Mouse (Mus musculus): ENCODE measurements around the gene Mylk. TPM values are rescaled to one million over a fixed set of nuclear protein-coding genes. Genes with fewer than 3 reads are reported as not detected.
A peak's percentile ranks its signal among the peaks of the same experiment; 100 is the strongest.

The Mylk gene
- polyA plus RNA-seq, 1 experiment from 2014 or later = 4.7 TPM

DNA sequence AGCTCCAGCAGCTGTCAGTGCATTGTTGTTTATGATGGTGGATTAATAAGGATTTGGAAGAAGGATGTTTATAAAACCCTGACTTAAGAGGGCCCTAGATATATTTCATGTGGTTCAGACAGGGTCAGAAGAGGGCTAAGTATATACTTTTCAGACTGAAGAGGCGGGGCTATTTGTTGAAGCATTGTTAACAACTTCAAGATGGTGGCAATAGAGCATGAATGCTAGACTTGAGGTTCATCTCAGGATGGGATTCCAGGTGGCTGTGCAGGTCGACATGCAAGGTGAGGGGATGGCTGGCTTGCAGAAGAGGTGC lies 240.0 kb downstream of the Mylk start:
- no peaks in the 10 kb centered on the region for H3K36me3 ChIP-seq
- H3K4me2 ChIP-seq = no peak overlapping the region
- ATAC-seq (ENCODE audit: insufficient number of reproducible peaks, insufficient read depth, low FRiP score, low TSS enrichment, low read depth) = no peak
- H3K4me1 ChIP-seq (replicated peaks) = 0 out of 2 replicates have a peak, but pooled peaks cover 4% of the 10 kb centered on the region
- no peak overlapping the region for H3K27ac ChIP-seq
- no peaks in the 10 kb centered on the region for H3K27me3 ChIP-seq
- 80% methylated on average over 2 of the region's 2 CpGs for WGBS
- H3K9ac ChIP-seq (replicated peaks) = no peak overlapping the region
- H3K4me3 ChIP-seq (replicated peaks) = no peak overlapping the region
- no peaks in the 10 kb centered on the region for H3K9me3 ChIP-seq

DNA sequence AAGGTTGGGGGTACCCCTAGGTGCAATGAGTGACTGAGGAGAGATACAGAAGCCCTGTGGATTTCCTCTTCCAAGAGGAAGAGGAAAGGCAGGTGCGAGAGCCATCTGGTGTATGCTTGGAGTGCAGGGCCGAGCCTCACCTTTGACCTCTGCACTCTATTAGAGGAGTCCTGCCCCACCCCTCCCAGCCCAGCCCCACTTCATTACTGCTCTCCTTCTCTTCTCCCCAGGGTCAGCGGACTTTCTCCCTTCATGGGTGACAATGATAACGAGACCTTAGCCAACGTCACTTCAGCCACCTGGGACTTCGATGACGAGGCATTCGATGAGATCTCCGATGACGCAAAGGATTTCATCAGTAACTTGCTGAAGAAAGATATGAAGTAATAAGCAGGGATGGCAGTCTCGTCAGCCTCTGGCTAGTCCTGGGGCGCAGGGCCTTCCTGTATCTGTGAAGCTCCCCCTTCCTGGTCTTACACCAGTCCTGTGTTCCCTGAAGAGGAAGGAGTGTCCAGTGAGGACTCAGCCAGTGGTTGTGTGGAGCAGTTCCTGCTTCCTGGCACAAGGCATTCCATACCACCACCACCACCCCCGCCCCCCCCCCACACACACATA lies 241.3 kb downstream of the Mylk start:
- 77% methylated on average over 13 of the region's 13 CpGs for WGBS

DNA sequence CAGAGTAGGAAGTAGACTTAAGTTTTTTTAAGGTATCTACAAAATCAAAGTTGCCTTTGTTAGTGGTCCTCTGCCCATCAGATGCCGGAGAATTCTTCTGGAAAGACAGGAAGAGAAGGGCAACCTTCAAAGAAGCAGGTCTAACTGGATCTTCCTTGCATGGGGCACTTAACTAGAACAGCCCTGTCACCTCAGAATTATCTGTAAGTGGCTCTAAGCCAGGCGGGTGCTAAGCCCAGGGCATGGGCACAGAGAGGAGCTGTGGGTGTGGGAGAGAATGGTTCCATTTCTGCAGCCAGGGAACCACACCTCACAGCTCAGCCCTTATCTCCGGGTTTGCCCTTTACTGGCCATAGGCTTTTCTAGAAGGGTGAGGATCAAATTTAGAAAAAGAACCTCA lies 246.4 kb downstream of the Mylk start:
- no peak for ATAC-seq (ENCODE audit: insufficient number of reproducible peaks, insufficient read depth, low FRiP score, low TSS enrichment, low read depth)
- no peaks in the 10 kb centered on the region for H3K36me3 ChIP-seq
- H3K4me2 ChIP-seq = no peak overlapping the region
- 64% methylated on average over 3 of the region's 3 CpGs for WGBS
- no peaks in the 10 kb centered on the region for H3K9me3 ChIP-seq
- no peak overlapping the region for H3K9ac ChIP-seq (replicated peaks)
- no peak overlapping the region for H3K4me3 ChIP-seq (replicated peaks)
- H3K27me3 ChIP-seq = no peaks in the 10 kb centered on the region
- H3K4me1 ChIP-seq (replicated peaks) = peaks cover 21% of the 10 kb centered on the region
- no peak overlapping the region for H3K27ac ChIP-seq

More for the DNA sequence above, 241.3 kb downstream of the Mylk start:
- no peaks in the 10 kb centered on the region for H3K36me3 ChIP-seq
- no peak for ATAC-seq (ENCODE audit: insufficient number of reproducible peaks, insufficient read depth, low FRiP score, low TSS enrichment, low read depth)
- H3K9me3 ChIP-seq = no peaks in the 10 kb centered on the region
- no peak overlapping the region for H3K9ac ChIP-seq (replicated peaks)
- no peaks in the 10 kb centered on the region for H3K27me3 ChIP-seq
- no peak overlapping the region for H3K4me2 ChIP-seq
- H3K4me1 ChIP-seq (replicated peaks) = 0 out of 2 replicates have a peak, but pooled peaks cover 5% of the 10 kb centered on the region
- no peak overlapping the region for H3K4me3 ChIP-seq (replicated peaks)
- H3K27ac ChIP-seq = no peak overlapping the region

DNA sequence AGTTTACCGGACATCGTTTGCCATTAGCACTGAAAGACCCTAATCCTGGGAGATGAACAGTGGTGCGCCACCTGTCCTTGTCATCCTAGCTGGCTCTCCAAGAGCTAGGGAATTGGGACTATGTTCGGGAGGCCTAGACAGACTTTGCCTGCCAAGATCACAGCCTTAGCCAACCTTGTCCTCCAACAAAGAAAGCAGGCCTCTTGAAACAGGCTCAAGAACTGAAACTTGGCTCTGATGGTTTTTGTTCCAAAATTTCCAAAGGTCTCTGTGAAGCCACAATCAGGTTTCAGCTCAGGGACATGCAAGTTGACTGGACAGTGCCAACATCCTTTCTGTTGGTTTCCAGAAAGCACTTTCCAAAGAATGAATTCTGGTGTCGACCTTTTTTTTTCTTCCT lies 247.8 kb downstream of the Mylk start:
- H3K4me2 ChIP-seq = no peak overlapping the region
- ATAC-seq (ENCODE audit: insufficient number of reproducible peaks, insufficient read depth, low FRiP score, low TSS enrichment, low read depth) = no peak
- H3K27ac ChIP-seq = no peak overlapping the region
- peaks cover 31% of the 10 kb centered on the region for H3K4me1 ChIP-seq (replicated peaks)
- no peaks in the 10 kb centered on the region for H3K9me3 ChIP-seq
- H3K9ac ChIP-seq (replicated peaks) = no peak overlapping the region
- H3K4me3 ChIP-seq (replicated peaks) = no peak overlapping the region
- WGBS = 84% methylated on average over 5 of the region's 5 CpGs
- no peaks in the 10 kb centered on the region for H3K27me3 ChIP-seq
- no peaks in the 10 kb centered on the region for H3K36me3 ChIP-seq

DNA sequence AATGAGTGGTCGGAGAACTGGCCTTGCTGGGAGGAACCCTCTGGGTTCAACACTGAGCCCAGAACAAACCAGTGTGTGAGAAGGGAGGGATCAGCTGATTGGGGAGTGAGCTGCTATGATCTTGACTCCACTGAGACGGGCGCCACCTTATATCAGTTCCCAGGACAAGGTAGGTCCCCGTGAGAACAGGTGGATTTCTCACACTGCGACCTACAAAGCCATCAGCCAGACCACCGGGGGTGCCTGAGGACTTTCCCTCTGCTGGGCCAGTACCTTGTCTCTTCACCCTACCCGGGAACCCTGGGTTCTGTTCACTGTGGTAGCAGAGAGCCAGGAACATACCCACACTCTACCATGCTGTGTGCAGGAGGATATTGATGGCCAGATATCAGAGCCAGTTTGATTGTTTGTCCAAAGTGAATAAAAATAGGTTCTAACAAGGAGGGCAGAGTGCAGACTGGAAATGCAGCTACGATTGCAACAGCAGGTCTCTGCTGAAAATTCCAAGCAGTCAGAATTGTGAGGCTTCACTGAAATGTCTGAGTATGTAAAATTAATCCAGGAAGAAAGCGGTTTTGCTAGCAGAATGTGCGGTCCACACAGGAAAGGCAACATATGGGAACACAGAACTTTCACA lies 248.8 kb downstream of the Mylk start:
- WGBS = 83% methylated on average over 10 of the region's 10 CpGs
- H3K36me3 ChIP-seq = no peaks in the 10 kb centered on the region
- H3K9me3 ChIP-seq = no peaks in the 10 kb centered on the region
- H3K4me3 ChIP-seq (replicated peaks) = no peak overlapping the region
- 0 out of 2 replicates have a peak, but pooled peaks cover 3% of the 10 kb centered on the region for H3K27me3 ChIP-seq
- H3K4me1 ChIP-seq (replicated peaks) = peaks cover 32% of the 10 kb centered on the region
- H3K4me2 ChIP-seq = no peak overlapping the region
- H3K27ac ChIP-seq = no peak overlapping the region
- no peak overlapping the region for H3K9ac ChIP-seq (replicated peaks)
- no peak for ATAC-seq (ENCODE audit: insufficient number of reproducible peaks, insufficient read depth, low FRiP score, low TSS enrichment, low read depth)

DNA sequence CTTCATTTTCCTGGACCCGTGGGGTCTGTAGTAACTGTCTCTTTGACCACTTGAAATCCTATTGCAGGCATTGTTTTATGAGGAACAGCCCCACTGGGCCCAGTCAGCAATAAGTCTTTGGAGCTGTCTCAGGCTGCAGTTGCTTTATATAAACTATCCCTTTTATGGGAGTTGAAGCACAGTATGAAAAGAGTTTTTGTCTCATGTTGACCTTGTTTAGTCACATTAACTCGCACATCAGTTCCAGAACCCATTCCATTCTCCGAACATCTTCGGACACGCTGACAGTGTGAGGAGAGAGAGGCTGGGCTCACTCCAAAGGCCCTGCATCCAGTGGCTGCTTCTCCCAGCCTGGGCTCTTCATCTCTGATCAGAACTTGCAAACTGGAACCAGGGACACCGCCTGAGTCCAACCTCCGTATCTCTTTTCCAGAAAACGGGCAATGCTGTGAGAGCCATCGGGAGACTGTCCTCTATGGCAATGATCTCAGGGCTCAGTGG lies 249.7 kb downstream of the Mylk start:
- H3K4me1 ChIP-seq (replicated peaks) = peaks cover 32% of the 10 kb centered on the region
- no peak overlapping the region for H3K27ac ChIP-seq
- 80% methylated on average over 9 of the region's 9 CpGs for WGBS
- H3K36me3 ChIP-seq = no peaks in the 10 kb centered on the region
- no peak overlapping the region for H3K4me3 ChIP-seq (replicated peaks)
- no peak for ATAC-seq (ENCODE audit: insufficient number of reproducible peaks, insufficient read depth, low FRiP score, low TSS enrichment, low read depth)
- H3K9ac ChIP-seq (replicated peaks) = no peak overlapping the region
- no peak overlapping the region for H3K4me2 ChIP-seq
- H3K9me3 ChIP-seq = no peaks in the 10 kb centered on the region
- peaks cover 3% of the 10 kb centered on the region; the same call in 1 of the 2 replicates for H3K27me3 ChIP-seq

DNA sequence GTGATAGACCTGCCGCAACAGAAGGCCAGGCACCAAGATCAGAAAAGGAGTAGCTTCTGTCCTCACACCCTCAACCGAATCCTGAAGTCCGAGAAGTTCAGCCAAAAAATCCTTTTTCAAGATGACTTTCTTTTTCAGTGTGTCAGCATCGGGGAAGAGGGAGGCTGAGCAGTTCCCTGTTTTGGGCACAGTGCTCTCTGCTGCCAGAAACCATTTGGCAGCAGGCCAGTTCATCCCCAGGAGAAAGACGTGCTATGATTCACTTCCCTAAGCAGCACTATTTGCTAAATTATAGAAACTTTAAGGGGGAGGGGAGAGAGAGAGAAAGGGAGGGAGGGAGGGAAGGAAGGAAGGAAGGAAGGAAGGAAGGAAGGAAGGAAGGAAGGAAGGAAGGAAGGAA lies 251.1 kb downstream of the Mylk start:
- 54% methylated on average over 5 of the region's 5 CpGs for whole genome bisulfite sequencing

DNA sequence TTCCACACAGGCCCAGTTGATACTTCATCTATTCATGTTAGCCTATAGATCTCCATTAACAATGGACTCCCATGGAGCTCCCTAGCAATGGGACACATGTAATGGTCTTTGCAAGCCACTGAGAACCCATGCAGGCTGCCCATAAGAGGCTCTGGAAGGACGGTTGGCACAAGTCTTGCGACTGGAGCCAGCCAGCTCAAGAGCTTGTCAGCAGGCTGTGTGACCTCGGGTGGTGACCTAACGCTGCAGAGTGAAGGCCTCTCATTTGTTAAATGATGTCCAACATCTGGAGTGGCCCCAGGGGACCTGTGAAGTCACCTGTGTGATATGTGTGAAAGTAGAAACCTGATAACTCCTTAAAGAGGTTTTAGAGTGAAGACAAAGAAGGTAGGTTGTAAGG lies 252.0 kb downstream of the Mylk start:
- peaks cover 37% of the 10 kb centered on the region for H3K4me1 ChIP-seq (replicated peaks)
- WGBS = 57% methylated on average over 4 of the region's 4 CpGs
- no peak for ATAC-seq (ENCODE audit: insufficient number of reproducible peaks, insufficient read depth, low FRiP score, low TSS enrichment, low read depth)

More for the DNA sequence above, 251.1 kb downstream of the Mylk start:
- no peak for ATAC-seq (ENCODE audit: insufficient number of reproducible peaks, insufficient read depth, low FRiP score, low TSS enrichment, low read depth)
- Histone ChIP-seq H3K9ac (replicated peaks) (no peak overlapping the region), H3K27ac (no peak overlapping the region), H3K9me3 (no peaks in the 10 kb centered on the region), H3K4me3 (replicated peaks) (no peak overlapping the region), H3K36me3 (no peaks in the 10 kb centered on the region), H3K4me1 (replicated peaks) (peaks cover 39% of the 10 kb centered on the region), H3K27me3 (peaks cover 14% of the 10 kb centered on the region), H3K4me2 (no peak overlapping the region)

DNA sequence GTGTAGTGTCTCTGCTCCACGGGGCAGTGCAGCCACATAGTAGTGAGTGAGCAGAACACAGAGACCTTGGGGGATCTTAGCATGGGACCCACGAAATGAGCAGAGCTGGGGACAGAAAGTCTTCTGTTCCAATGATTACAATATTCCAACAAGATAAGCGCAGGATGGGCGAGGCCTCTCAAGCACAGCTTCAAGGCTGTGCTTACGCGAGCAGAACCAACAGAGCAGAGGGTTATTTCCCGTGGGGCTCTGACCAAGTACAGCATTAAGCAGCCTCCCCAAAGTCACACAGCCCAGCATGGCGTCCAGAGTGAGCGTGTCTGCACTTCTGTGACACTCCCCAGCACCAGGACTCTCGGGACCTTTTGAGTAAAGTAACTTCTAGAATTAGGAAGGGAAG lies 252.6 kb downstream of the Mylk start:
- ATAC-seq (ENCODE audit: insufficient number of reproducible peaks, insufficient read depth, low FRiP score, low TSS enrichment, low read depth) = no peak
- peaks cover 37% of the 10 kb centered on the region for H3K4me1 ChIP-seq (replicated peaks)
- H3K4me3 ChIP-seq (replicated peaks) = no peak overlapping the region
- no peaks in the 10 kb centered on the region for H3K9me3 ChIP-seq
- WGBS = 74% methylated on average over 10 of the region's 10 CpGs
- no peak overlapping the region for H3K4me2 ChIP-seq
- peaks cover 16% of the 10 kb centered on the region for H3K27me3 ChIP-seq
- H3K27ac ChIP-seq = no peak overlapping the region
- H3K36me3 ChIP-seq = no peaks in the 10 kb centered on the region
- no peak overlapping the region for H3K9ac ChIP-seq (replicated peaks)

More for the DNA sequence above, 252.0 kb downstream of the Mylk start:
- Histone ChIP-seq H3K4me3 (replicated peaks) (no peak overlapping the region), H3K27ac (no peak overlapping the region), H3K4me2 (no peak overlapping the region), H3K9me3 (no peaks in the 10 kb centered on the region), H3K27me3 (peaks cover 16% of the 10 kb centered on the region), H3K9ac (replicated peaks) (no peak overlapping the region), H3K36me3 (no peaks in the 10 kb centered on the region)

DNA sequence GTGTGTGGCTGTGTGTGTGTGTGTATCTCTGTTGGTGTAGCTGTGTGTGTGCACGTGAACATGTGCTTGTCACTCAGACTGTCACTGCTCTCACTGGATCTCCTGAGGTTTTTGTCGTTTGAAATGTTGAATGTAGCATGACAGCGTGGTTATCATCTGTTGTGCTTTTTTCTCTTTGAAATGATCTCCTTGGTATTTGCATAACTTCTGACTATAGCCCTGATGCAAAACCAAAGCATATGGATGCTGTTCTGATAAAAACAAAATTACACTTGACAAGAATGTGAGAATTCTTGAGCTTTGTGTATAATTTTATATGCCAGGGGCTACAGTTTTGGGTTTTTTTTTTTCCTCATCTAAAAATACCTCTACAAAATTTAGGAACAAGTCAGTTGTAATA lies 254.0 kb downstream of the Mylk start:
- no peak overlapping the region for H3K9ac ChIP-seq (replicated peaks)
- no peak for ATAC-seq (ENCODE audit: insufficient number of reproducible peaks, insufficient read depth, low FRiP score, low TSS enrichment, low read depth)
- WGBS = 87% methylated on average over 3 of the region's 3 CpGs

DNA sequence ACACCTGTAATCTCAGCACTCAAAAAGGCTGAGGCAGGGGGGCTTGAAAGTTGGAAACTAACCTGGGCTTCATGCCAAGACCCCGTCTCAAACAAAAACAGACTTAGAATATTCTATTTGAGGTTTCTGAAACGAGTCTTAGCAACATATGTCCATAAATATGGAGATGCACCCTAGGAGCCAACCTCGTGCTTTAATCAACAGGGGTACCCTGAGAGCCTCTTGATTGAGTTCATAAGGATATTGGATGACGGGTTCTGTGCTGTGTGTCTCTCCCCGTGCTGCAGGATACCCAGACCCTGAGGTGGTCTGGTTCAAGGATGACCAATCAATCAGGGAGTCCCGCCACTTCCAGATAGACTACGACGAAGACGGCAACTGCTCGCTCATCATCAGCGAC lies 255.0 kb downstream of the Mylk start:
- Histone ChIP-seq H3K36me3 (no peaks in the 10 kb centered on the region), H3K4me3 (replicated peaks) (no peak overlapping the region), H3K4me2 (0 out of 2 replicates have a peak overlapping the region, but pooled peaks have one; percentile 50), H3K9ac (replicated peaks) (no peak overlapping the region), H3K9me3 (no peaks in the 10 kb centered on the region), H3K27ac (no peak overlapping the region), H3K4me1 (replicated peaks) (peaks cover 29% of the 10 kb centered on the region), H3K27me3 (peaks cover 16% of the 10 kb centered on the region)
- ATAC-seq (ENCODE audit: insufficient number of reproducible peaks, insufficient read depth, low FRiP score, low TSS enrichment, low read depth) = no peak
- 35% methylated on average over 11 of the region's 11 CpGs for WGBS

More for the DNA sequence above, 254.0 kb downstream of the Mylk start:
- no peak overlapping the region for H3K4me2 ChIP-seq
- peaks cover 16% of the 10 kb centered on the region for H3K27me3 ChIP-seq
- H3K4me1 ChIP-seq (replicated peaks) = peaks cover 37% of the 10 kb centered on the region
- H3K4me3 ChIP-seq (replicated peaks) = no peak overlapping the region
- no peaks in the 10 kb centered on the region for H3K36me3 ChIP-seq
- no peaks in the 10 kb centered on the region for H3K9me3 ChIP-seq
- no peak overlapping the region for H3K27ac ChIP-seq

Measured in limb, embryonic 12.5 days (tissue).